Mouse (Mus musculus) left cerebral cortex, postnatal 14 days (tissue): ENCODE measurements around the gene Sh2d1b2. TPM values are rescaled to one million over a fixed set of nuclear protein-coding genes. Genes with fewer than 3 reads are reported as not detected.
"Not testable (repeated sequence)": the region's sequence is repeated elsewhere in the genome, so short reads cannot be mapped to it uniquely, and the experiment has no call there.

ENCODE experiments used
- DNase-seq, 2 experiments: peaks; one replicate each; pipeline ENCODE4 v3.0.0; 2021 to 2022; ENCODE audit warnings: low spot score in 2 of 2, mixed read lengths in 1 of 2
- intact Hi-C: fragments of 180-260 bp; cut with DNase I; formaldehyde crosslinking; loops from one replicate; pipeline ENCODE4 v1.15.1; 2025
- long read RNA-seq, 2 experiments: library from polyadenylated mRNA; stranded (forward); transcript quantifications; one replicate each; pipeline ENCODE4 v2.0.0; 2021
- total RNA-seq, 2 experiments: library from RNA; stranded (reverse); gene quantifications; 2 replicates each; pipeline ENCODE4 v1.2.3; 2021

The Sh2d1b2 gene
- total RNA-seq = not detected
- long read RNA-seq, experiment 1 = 0 reads
- long read RNA-seq, experiment 2 = 0 reads

DNA sequence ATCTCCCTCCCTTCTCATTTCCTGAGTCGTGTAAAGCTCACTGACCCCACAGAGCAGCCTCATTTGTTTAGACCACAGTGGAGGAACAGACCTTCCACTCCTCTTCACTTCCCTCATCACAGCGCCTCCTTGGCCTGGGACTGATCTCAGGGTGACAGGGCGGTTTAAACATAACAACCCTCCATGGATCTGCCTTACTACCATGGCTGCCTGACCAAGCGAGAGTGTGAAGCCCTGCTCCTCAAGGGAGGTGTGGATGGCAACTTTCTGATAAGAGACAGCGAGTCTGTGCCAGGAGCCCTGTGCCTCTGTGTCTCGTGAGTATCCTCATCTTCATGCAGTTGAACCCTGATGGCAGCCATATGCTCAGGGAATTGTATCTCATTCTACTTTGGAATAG, at the start of gene Sh2d1b2:
Sh2d1b2 (plus strand) TSS at position 62 of the 400 bp plus-strand sequence.
- DNase-seq, intact Hi-C loops: not testable (repeated sequence)

DNA sequence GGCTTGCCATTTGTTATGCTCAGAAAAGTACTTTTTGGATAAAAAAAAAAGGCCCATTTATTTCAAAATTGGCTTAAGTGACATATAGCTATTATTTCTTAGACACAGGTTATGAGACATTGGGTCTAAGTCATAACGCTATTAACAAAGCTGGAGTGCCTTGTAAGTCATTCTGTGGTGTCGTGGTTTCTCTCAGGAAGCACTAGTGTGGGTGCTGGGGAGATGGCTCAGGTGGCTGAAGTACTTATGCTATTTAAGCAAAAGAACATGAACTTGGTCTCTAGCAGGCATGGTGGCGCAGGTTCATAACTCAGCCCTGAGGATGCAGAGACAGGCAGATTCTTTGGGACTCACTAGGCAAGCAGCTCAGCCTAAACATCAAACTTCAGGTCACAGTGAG, 47.4 kb upstream of the Sh2d1b2 start:
- intact Hi-C loops = no loop called here
- DNase-seq = no peak

DNA sequence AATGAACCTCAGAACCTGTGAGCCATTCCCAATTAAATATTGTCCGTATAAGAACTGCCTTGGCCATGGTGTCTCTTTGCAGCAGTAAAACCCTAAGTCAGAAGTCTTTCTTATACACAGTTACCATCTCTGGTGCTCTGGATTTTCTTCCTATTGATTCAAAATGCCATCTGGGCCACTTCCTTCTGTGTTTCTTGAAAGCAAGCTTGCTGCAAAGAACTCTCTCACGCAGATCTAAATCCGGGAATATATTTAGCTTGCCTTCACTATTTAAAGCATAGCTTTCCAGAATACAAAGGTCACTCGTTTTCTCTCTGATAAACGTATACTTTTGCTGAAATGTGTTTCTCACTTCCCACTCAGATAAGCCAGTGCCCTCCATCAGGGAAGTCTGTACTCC, 46.0 kb upstream of the Sh2d1b2 start:
- peak; percentile 28 to 69 for DNase-seq
- intact Hi-C loops = no loop called here

DNA sequence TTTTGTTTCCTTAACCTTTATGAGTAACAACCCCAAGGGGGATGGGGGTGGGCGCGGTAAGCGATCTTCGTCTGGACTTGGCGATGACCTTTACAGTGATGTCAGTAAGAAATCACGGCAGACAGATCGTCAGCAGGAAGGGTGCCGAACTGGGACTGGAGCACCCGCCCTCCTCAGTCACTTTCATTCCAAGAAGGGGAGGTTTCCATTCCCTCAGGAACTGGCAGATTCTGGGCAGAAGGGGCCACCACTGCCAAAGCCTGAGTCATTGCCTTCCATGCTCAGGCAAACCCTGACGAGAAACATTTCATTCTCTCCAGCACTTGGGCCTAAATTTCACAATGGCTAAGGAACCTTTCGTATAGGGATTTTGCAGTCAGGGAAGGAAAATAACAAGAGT, 43.9 kb upstream of the Sh2d1b2 start:
- peak in 1 of 2 experiments; percentile 31 for DNase-seq
- intact Hi-C loops = no loop called here

DNA sequence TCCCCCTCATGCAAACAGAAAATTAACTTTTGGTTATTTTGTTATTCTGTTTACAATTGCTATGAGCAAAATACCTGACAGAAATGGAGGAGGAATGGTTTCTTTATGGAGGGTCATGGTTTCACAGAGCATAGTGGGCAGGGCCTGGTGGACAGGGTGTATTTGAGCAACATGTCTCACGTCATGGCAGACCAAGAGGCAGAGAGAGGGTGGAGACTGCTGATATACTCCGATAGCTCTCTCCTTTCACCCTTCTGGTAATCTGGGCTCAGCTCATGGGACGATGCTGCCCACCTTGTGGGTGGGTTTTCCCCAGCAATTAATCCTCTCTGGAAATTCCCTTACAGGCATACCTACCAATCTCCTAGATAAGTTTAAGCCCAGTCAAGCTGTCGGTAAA, 42.3 kb upstream of the Sh2d1b2 start:
- intact Hi-C loops = no loop called here
- no peak for DNase-seq

DNA sequence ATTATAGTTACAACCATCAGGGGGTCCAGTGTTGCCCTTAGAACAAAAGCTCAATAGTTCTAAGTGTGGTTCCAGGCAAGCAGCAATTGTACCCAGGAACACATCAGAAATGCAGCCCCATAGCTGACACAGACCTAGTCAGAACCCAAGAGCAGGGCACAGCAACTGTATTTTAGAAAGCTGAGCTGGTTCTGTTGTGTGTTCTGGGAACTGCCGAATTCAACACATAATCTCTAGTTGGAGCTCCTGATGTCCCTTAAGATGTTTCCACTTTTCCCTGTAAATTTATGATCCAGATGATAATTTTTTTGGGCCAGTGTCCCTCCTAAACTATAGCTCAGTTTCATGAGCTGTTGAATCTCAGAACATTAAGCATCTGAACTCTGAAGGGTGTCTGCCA, 40.6 kb upstream of the Sh2d1b2 start:
- intact Hi-C loops = no loop called here
- DNase-seq = no peak

DNA sequence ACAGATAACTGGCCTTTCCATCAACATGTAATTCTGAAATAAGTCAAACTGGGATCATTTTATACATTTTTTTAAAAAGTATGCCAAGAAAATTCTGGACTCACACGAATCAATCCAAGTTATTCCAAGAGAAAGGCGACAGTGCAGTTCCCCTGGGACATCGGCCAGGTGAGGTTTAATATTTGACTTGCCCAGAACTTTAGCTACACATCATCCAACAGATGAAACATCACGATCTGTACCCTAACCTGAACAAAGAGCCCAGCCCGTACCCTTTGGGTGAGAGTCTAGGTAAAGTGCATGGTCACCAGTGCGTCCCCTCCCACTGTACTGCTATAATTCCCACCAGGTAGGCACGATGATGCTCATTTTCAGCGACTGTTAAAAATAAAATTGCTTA, 36.3 kb upstream of the Sh2d1b2 start:
- intact Hi-C loops = no loop called here
- no peak for DNase-seq

DNA sequence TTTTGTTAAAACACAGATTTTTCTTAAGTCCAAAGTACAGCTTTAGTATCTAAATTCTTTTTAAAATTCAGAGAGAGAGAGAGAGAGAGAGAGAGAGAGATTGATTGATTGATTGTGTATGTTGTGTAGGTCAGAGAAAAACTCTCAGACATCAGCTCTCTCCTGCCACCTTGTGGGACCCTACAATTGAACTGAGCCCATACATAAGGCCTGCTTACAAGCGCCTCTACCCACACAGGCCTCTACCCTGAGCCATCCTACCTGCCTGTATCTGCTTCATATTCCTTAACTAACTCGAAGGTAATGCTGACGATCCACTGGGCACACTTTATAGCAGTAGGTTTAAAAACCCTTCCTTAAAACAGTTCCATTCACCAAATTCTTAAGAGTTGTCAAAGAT, 32.2 kb upstream of the Sh2d1b2 start:
- intact Hi-C loops = no loop called here
- DNase-seq = peak in 1 of 2 experiments; percentile 49

DNA sequence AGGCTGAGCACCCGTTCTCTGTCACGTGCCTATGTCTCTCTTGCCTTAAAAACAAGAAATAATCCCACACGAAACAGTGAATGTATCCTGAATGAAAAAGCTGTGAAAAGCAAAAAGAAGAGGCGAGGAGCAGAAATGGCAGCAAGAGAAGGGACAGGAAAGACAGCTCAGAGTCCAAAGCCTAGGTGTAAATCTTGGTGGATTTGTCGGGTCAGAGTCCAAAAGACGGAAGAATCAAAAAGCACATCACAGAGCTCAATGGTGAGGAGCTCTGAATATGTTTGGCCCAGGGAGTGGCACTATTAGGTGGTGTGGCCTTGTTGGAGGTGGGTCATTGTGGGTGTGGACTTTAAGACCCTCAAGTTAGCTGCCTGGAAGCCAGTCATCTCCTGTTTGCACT, 26.2 kb upstream of the Sh2d1b2 start:
- no peak for DNase-seq
- intact Hi-C loops = no loop called here

DNA sequence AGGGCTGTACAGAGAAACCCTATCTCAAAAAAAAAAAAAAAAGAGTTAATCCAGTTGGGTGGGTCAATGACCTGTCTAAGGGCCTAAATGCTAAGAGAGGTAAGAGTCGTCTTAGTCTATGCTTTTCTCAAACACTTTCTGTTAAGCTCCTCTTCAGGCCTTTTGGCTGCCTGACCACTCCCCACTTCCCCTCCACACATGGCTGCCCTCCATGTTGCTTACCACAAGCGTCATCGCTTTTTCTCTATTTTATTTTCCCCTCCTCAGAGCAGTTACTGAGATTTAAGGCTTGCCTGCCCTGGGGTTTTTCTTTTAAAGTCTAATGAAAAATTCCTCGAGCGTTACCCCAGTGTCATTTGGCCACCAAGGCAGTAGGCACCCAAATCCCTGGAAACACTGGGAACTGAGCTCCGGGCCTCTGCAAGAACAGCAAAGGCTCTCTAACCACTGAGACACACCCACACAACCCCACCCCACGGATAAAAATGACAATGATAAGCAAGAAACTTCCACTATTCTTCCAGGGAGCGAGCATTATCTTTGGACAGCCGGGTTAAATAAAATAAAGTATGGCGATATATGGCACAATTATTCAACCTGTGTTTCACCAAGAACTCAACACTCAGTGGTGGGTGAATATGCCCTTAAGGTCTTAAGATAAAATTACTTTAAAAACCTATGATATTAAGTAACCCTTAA, 19.2 kb upstream of the Sh2d1b2 start:
- intact Hi-C loops = no loop called here
- DNase-seq = no peak

DNA sequence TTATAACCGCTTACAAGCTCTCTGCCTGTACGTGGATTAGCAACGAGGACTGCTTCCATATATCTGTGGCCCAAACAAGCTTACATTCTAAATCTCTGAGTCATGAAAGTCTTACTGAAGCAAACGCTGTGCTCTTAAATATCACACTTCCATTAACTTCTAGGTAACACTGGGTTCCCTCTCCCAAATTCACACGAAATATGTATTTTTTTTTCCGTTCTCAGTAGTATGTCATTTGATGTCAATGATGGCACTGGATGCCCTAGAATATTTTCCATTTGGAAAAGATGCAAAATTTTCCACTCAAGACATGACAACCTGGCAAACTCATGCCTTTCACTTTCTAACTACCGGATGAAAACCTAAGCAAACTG, 18.2 kb upstream of the Sh2d1b2 start:
- DNase-seq = no peak
- intact Hi-C loops = no loop called here

DNA sequence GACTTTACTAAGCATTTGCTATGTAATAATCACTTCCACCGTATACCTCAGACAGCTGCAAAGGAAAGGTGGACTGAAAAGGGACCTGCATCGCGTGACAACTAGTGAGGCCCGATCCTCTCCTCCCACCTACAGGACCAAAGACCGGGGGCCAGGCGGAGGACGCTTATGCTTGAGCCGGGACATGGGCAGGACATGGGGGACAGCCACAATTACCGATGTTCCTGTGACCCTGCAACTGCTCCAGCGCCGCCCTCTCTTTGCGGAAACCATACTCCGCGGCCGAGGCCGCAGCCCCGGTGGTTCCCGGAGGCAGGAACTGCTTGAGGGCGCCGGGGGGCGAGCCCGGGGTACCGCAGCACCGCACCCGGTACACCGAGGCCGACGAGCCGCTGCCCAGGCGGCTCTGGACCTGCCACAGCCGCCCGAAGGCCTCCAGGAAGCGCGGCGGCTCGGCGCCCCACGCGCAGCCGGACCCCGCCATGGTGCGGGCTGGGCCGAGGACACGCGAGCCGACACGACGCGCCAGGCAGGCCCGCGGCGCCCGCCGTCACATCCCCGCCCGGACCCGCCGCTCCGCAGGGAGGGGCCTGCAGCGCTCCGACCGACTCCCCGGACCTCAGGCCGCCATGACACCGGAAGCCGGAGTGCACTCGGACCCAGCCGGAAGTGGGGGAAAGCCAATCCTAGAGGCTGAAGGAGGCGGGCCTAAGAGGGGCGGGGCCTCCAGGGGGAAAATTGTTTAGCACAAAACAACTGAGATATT, 17.6 kb upstream of the Sh2d1b2 start, which contains the start of gene Uhmk1:
Uhmk1 (minus strand) TSS at position 641 of the 766 bp plus-strand sequence.
- peak; percentile 83 to 85 for DNase-seq
- intact Hi-C loops = loop anchor here (5.0 kb wide), 1 partner anchor 397 kb away; no protein-coding TSS in a partner anchor

DNA sequence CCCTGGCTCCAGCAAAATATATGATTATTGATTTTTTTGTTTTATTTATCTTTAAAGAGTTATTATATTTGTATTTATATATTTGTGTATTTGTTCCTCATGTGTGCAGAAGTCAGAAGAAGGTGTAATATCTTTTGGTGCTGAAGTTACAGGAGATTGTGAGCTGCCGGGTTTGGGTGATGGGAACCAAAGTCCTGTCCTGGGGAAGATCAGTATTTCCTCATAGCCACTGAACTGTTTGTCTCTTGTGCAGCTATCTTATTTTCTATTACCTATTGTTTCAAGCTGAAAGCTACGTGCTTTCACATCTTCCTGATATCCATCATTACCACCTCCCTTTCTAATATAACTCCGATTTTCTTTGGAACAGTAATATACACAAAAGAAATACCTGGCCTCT, 17.0 kb upstream of the Sh2d1b2 start:
- intact Hi-C loops = loop anchor here (5.0 kb wide), 1 partner anchor 397 kb away; no protein-coding TSS in a partner anchor
- DNase-seq = no peak

DNA sequence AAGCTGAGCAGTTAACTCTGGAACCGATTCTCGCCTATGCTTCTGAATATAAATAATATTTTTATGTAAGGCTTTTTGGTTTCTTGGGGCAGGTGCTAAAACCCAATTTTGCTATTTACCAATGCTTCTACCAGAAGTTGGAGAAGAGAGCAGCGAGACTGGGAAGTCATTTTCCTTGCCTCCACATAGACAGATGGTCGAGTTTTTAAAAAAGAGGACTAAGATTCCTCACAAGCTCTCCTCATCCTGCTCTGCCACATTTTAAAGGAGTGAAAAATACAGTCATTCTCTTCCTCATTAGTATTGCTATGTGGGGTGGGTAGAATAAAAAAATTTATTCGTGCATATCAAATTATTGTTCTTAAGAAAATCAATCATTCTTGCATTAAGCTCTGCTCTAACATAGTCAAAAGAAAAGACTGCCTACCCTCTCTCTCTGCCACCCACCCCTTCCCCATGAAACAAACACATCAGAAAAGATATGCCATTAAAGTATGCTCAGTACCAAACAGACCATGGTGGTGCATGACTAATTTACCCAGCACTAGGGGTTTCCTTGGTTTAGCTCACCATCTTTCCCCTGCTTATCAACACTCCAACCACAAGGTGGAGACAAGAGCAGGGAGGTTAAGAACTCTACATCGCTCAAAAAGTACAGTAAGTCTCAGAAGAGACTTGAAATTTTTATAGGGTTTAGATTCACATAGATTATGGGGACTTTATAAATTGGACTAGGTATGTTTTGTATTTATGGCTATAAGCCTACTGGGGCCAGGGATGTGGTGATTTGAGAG, 14.3 kb upstream of the Sh2d1b2 start:
- DNase-seq = peak; percentile 14 to 31
- intact Hi-C loops = loop anchor here (5.0 kb wide), 1 partner anchor 394 kb away; no protein-coding TSS in a partner anchor

DNA sequence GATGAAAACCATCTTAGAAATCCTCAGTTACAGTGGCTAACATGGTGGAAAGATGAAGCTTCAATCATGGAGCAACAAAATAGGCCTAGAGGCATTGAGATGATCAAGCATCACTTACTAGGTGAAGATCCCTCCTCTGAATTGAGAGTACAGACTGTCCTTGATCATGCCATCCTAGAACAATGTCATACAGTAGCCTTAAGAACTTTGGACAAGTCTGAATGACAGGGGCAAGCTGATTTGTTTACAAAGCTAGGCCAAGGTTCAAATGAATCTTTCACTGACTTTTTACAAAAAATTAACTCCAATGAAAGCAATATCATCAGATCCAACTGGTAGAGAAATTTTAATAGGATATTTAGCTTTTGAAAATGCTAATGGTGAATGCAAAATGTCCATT, 12.2 kb upstream of the Sh2d1b2 start:
- no peak for DNase-seq
- intact Hi-C loops = no loop called here

DNA sequence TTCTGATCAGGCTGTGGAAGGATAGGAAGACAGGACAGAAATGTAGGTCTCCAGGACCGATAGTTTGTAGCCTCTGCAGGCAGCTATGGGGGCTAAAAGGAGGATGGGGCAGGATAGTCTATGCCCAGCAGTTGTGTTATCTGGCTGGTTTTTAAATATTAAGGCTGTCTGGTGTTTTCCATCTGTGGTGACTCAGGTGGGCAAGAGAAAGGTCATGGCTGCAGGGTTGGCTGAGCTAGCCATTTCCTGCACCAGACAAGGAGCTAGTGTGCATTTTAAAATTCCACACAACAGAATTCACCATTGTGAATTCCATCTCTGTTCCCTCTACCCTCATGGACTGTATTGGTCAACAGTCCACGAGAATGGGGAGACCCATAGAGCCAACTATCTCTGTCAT, 9.3 kb upstream of the Sh2d1b2 start:
- intact Hi-C loops = no loop called here
- no peak for DNase-seq

DNA sequence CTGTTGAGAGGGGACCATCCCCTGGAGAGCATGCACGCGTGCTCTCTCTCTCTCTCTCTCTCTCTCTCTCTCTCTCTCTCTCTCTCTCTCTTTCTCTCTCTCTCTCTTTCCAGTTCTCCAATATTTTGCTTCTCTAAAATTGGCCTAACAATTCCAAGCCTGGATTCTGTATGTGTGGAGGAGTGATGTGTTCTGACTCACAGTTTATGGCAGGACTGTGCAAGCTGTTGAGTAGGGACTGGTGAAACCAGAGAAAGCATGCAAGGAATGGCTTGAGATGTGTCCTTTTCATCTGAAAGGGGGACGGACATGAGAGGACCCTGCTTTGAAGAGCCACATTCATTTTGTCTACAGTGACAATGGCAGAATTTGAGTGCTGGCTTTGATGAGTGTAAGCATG, 12.5 kb downstream of the Sh2d1b2 start:
- no peak for DNase-seq
- intact Hi-C loops = no loop called here

DNA sequence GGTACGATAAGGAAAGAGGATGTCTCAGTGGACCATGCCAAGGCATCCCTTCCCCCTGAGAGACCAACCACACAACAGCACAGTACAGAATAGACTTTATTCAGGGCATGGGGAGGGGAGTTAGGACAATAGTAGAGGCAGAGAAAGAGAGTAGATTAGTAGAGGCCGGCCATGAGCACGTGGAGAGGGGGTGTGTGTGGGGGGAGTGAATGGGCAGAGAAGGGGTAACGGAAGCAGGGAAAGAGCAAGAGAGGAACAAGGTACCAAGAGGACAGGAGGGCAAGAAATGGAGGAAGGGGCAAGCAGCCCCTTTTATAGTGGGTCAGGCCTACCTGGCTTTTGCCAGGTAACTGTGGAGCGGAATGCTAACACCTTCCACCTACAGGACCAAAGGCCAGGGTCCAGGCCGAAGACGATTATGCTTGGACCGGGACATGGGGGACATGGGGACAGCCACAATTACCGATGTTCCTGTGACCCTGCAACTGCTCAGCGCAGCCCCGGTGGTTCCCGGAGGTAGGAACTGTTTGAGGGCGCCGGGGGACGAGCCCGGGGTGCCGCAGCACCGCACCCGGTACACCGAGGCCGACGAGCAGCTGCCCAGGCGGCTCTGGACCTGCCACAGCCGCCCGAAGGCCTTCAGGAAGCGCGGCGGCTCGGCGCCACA, 22.5 kb downstream of the Sh2d1b2 start:
- DNase-seq = no peak
- intact Hi-C loops = no loop called here

DNA sequence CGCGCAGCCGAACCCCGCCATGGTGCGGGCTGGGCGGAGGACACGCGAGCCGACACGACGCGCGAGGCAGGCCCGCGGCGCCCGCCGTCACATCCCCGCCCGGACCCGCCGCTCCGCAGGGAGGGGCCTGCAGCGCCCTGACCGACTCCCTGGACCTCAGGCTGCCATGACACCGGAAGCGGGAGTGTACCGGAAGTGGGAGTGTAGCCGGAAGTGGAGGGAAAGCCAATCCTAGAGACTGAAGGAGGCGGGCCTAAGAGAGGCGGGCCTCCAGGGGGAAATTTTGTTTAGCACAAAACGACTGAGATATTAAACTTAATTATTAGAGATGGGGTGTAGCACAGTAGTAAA, 23.0 kb downstream of the Sh2d1b2 start:
- intact Hi-C loops = no loop called here
- peak; percentile 83 to 84 for DNase-seq

DNA sequence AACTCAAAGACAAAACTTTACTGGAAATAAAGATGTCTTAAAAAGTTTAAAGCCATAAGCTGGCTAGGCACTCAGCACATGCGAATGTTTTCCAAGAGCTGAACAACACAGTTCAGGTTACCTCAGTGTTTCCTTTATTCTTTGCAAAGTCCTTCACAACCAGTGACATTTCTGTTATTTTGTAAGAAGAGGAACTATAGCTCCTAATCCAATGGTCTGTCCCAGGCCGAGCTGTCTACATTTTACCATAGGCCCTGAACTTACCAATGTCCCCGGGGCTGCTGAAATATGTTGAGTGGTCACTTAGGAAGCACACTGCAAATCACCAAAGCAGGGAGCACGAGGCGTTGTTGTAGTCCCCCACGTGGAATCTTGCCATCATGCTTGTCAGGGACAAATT, 37.7 kb downstream of the Sh2d1b2 start:
- intact Hi-C loops = no loop called here
- no peak for DNase-seq
